Mouse (Mus musculus) inflammation-experienced regulatory T-cells, adult 6 months (primary cell): Measurements from ENCODE around the gene Mtmr6. TPM values are rescaled to one million over a fixed set of nuclear protein-coding genes. Genes with fewer than 3 reads are reported as not detected.
"Not testable (repeated sequence)": the region's sequence is repeated elsewhere in the genome, so short reads cannot be mapped to it uniquely, and the experiment has no call there.

Source experiments
- ATAC-seq: one replicate; pipeline ENCODE4 v1.8.0; 2017
- polyA plus RNA-seq, 3 experiments: library from polyadenylated mRNA; unstranded; fragments of 100-300 nt; shearing (Covaris generic); gene quantifications; one replicate each; pipeline ENCODE4 v1.2.1; 2017

Mtmr6 gene
- polyA plus RNA-seq, 3 experiments from 2014 or later = 50.0 to 60.2 (median 54.7) TPM

- no peak for ATAC-seq
These were observed 30.5 kb downstream of the Mtmr6 start for GRCm38 (mm10) chr14:60295531-60295930.

GRCm38 (mm10) chr14:60300224-60300991, 35.4 kb downstream of the Mtmr6 start:
- ATAC-seq = no peak

DNA sequence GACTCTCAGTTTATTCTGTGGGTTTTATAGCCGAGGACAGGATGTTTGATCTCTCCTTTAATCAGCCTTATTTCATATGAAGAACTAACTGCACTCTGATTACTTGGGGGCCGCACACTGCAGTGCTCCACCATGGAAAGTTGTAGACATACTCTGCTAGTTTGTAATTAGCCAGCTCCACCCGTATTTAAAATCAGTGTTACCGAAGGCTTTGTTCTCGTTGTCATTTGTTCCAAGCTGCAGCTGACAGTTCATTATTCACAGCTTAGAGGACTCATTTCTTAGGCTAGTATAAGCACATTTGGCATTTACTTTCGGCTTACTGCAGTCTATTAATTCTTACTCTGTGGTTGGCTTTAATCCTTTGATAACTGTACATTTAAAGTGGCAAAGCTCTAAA, 36.0 kb downstream of the Mtmr6 start:
- no peak for ATAC-seq

DNA sequence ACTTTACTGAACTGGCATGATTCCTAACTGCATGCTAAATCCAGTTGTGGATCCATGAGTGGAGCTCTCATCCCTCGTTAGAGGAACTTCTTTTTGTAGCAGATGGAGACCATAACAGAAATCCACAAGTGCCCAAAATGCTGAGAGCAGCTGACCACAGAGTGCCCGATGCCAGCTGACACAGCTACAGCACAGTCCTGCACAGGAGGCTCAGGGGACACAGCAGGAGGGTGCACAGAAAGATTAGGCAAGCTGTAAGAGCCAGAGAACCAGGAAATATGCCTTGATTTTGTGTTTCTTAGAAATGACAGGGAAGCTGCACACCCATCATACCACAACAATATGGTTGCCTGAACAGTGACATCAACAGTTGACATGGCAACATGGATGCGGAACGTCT, 37.4 kb downstream of the Mtmr6 start:
- no peak for ATAC-seq

- ATAC-seq = no peak
These were observed 39.6 kb downstream of the Mtmr6 start for GRCm38 (mm10) chr14:60304441-60305220.

GRCm38 (mm10) chr14:60308113-60308512, 43.1 kb downstream of the Mtmr6 start:
- no peak for ATAC-seq

DNA sequence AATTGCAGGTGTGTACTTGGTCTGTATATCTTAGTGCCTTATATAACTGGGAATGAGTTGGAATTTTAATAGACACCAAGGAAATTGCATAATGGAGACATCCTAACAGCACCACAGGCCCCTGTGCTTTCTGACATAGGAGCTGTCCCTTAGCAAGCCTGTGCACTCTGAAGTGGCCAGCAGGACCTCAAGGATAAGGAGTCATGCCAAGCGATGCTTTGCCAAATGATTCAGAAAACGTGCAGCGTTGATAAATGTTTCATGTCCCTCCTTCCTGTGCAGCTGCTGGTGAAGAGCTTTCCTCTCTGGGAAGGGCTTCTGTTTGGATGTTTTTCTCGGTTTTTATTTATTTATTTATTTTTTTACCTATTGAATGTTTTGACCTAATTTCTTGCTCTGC, 45.7 kb downstream of the Mtmr6 start:
- ATAC-seq = no peak

DNA sequence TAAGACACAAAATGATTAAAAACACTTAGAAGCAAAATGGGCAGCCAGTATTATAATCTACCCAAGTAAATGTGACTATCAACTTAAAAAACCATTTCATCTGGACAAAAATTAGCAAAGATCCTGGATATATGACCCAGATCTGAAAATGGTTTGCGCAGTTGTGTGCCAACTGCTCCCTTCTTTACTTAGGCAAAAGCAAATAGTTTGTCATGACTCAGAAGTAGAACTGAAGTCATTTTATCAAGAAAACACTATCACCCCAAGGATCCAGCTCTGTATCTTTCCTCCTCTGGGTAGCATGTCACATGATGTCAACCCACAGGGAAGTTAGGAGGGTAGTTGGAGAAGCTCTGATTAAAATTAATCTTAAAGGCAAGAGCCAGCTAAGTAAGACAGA, 54.2 kb downstream of the Mtmr6 start:
- no peak for ATAC-seq

DNA sequence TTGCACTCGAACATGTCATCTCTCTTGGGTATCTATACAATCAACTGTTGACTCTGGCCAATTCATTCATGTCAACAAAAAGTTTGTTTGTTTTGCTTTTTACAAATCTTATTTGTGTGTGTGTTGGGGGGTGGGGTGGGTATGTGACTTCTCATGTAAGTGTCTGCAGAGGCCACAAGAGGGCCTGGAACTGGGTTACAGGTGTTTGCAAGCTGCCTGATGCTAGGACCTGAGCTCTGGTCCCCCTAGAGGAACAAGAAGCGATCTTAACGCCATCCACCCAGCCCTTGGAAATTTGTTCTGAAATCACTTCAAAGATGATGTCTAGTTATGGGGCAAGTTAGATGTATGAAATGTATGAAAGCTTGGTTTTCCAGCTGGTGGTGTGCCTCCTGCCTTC, 55.8 kb downstream of the Mtmr6 start:
- no peak for ATAC-seq

- ATAC-seq = not testable (repeated sequence)
These were observed 75.0 kb downstream of the Mtmr6 start for GRCm38 (mm10) chr14:60340001-60340400.

GRCm38 (mm10) chr14:60340570-60340969, 75.5 kb downstream of the Mtmr6 start:
- no peak for ATAC-seq

DNA sequence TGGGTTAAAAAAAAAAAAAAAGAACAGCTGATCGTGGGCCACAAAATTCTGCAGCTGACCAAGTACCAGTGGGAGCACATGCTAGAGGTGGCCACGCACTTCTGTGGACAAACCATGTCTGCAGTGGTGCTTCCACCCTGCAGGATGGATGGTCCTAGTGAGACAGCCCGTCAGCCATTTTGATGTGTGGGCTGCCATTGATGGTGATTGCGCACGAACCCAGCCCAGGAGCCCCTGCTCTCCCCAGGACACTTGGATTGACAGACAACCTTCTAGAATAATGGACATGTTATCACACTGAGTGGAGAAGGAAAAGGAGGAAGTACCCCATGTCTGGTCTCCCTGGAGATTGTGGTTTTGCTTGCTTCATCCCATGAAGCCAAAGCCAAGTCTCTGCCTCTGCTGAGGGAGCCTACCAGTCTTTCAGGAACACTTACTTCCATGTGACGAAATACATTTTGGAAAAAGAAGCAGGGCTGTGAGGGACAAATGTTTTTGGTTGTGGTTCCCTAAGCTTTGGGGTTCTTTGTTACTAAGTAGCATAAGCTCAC, 80.4 kb downstream of the Mtmr6 start:
- ATAC-seq = no peak

Other genes starting within 250 kb of the Mtmr6 start
- gene Atp8a2, start 68.0 kb upstream of the Mtmr6 start, polyA plus RNA-seq = 1 to 10 TPM in 2 of 3 experiments, under 1 TPM in 1; 0.57 to 2.9 (median 1.1) TPM
- gene Nupl1, start 13.8 kb upstream of the Mtmr6 start, polyA plus RNA-seq = not detected
- gene Gm49336, start 13.7 kb upstream of the Mtmr6 start, polyA plus RNA-seq = 10 to 100 TPM; 15.5 to 20.0 (median 17.9) TPM
- gene Amer2, start 108.0 kb downstream of the Mtmr6 start, polyA plus RNA-seq = not detected